Mouse (Mus musculus): ENCODE data around the gene Asap3.

DNA sequence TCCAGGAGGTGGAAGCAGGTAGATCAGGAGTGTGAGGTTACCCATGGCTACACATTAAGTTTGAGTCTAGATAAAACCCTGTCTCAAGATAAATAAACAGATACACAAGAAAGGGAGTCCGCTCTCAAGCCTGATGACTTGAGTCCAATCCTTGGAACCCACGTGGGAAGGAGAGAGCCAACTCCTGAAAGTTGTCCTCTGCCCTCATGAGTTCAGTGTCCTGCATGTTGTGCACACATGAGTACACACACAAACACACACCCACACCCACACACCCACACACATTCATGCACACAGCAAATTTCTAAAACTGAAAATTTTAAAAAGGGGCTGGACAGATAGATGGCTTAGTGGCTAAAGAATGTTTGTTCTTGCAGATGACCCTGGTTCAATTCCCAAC lies 1.4 kb upstream of the Asap3 start:
- TF ChIP-seq CTCF (IDR thresholded peaks at IDR 0.05; ENCODE audit: low read depth, low read length) (no peak), POLR2A (IDR thresholded peaks at IDR 0.05; ENCODE audit: extremely low read depth, insufficient read depth, low read length) (no peak)

Measured in liver, adult 2 months (tissue).